Mouse (Mus musculus): ENCODE results near the gene Neurog3.

Neurog3 gene

GRCm38 (mm10) chr10:62138040-62138439 lies 5.2 kb downstream of the Neurog3 start:
- no peak for DNase-seq

- no peak for DNase-seq
These were observed 10.9 kb downstream of the Neurog3 start, which contains the start of gene Fam241b for GRCm38 (mm10) chr10:62143820-62144219. Gene Fam241b, minus strand, starts transcription at chr10:62143920.

- DNase-seq: no peak
These were observed 13.1 kb downstream of the Neurog3 start for GRCm38 (mm10) chr10:62145957-62146356.

GRCm38 (mm10) chr10:62147466-62148248 lies 14.8 kb downstream of the Neurog3 start:
- peak; percentile 29 to 46 for DNase-seq

GRCm38 (mm10) chr10:62149929-62150328 lies 17.0 kb downstream of the Neurog3 start:
- no peak for DNase-seq

- DNase-seq: no peak
These were observed 29.5 kb downstream of the Neurog3 start for GRCm38 (mm10) chr10:62162410-62162809.

- DNase-seq: no peak
These were observed 40.1 kb downstream of the Neurog3 start for GRCm38 (mm10) chr10:62172841-62173553.

- no peak for DNase-seq
These were observed 41.1 kb downstream of the Neurog3 start for GRCm38 (mm10) chr10:62173941-62174448.

GRCm38 (mm10) chr10:62174533-62175313 lies 41.8 kb downstream of the Neurog3 start:
- no peak for DNase-seq

- no peak for DNase-seq
These were observed 47.1 kb downstream of the Neurog3 start for GRCm38 (mm10) chr10:62179944-62180343.

- peak; percentile 58 to 61 for DNase-seq
These were observed 48.8 kb downstream of the Neurog3 start for GRCm38 (mm10) chr10:62181701-62182100.

- DNase-seq: peak in 1 of 2 experiments; percentile 37
These were observed 49.7 kb downstream of the Neurog3 start for GRCm38 (mm10) chr10:62182471-62183014.

GRCm38 (mm10) chr10:62183053-62183452 lies 50.2 kb downstream of the Neurog3 start:
- DNase-seq: peak; percentile 96 to 100
